Mouse (Mus musculus): ENCODE results near the gene Kcnc3.

The Kcnc3 gene

DNA sequence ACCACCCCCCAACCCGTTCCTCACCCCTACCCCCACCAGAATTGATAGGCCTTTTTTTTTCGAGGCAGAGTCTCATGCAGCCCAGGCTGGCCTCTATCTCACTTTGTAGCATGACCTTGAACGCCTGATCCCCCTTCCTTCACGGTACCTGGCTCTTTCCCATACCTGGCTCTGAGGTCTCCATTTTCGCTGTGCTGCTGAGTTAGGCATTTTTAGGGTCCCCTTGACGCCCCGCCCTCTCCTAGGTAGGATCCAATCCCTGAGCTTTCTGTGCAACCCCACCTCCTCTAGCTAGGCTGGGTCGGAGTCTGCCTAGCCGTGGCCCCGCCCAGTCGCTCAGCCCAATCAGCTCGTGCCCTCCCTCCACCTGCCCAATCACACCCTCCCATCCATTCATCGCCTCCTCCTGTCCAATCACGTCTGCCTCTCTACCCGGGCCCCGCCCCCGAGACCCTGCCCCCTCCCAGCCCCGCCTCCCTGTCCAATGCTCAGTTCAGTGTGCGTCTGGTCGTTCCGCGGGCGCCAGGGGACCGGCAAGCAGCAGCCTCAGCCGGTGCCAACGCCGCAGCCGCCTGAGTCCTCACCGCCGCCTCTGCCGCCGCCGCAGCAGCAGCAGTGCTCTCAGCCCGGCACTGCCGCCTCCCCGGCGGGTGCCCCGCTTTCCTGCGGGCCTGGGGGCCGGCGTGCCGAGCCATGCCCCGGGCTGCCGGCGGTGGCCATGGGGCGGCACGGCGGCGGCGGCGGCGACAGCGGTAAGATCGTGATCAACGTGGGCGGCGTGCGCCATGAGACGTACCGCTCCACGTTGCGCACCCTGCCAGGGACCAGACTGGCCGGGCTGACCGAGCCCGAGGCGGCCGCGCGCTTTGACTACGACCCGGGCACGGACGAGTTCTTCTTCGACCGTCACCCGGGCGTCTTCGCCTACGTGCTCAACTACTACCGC lies at the start of gene Kcnc3:
Kcnc3 (plus strand) TSS at position 263 of the 946 bp plus-strand sequence.
- in situ Hi-C loops (cut with MseI, MboI): no loop called here

- in situ Hi-C loops (cut with MseI, MboI): no loop called here
Measured at GRCm38 (mm10) chr7:44542555-44542954, 47.9 kb upstream of the Kcnc3 start.

DNA sequence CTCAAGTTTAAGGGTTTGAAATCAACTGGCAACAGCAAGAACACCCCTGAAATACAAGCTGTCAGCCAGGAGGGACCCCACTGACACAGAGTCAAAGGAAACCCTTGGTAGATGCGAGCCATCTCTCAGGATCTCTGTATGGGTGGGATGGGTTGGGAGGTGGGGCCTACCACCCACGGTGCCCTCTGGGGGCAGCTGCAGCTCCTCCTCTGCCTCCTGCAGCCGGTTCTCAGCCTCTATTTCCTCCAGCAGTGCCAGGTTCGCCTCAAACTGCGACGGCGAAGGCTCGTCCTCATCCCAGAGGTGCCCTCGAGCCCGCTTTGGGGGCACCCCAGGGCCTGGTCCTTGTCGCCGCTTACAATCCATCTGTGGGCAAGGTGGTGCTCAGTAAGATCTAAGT lies 47.4 kb upstream of the Kcnc3 start:
- in situ Hi-C loops (cut with MseI, MboI): no loop called here

DNA sequence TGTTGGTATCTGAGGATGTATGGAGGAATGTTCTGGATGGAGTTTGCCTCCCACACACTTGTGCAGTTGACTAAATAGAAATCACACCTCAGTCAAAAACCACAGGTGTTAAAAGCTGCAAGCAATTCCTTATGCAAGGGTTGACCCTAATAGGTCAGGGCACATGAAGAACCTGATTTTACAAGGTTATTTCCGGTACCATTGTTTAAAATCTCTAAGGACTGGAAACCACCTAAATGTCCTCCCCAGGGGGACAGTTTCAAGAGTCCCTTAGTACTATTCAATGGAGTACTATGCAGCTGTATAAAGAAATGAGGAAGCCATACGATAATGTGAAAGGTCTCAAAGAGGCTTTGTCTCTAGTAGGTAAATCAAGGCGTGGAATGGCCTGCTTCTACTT lies 44.2 kb upstream of the Kcnc3 start:
- in situ Hi-C loops (cut with MseI, MboI): no loop called here

GRCm38 (mm10) chr7:44547041-44547440 lies 43.4 kb upstream of the Kcnc3 start:
- in situ Hi-C loops (cut with MseI, MboI): no loop called here

- in situ Hi-C loops (cut with MseI, MboI): no loop called here
Measured at GRCm38 (mm10) chr7:44547725-44548124, 42.7 kb upstream of the Kcnc3 start.

DNA sequence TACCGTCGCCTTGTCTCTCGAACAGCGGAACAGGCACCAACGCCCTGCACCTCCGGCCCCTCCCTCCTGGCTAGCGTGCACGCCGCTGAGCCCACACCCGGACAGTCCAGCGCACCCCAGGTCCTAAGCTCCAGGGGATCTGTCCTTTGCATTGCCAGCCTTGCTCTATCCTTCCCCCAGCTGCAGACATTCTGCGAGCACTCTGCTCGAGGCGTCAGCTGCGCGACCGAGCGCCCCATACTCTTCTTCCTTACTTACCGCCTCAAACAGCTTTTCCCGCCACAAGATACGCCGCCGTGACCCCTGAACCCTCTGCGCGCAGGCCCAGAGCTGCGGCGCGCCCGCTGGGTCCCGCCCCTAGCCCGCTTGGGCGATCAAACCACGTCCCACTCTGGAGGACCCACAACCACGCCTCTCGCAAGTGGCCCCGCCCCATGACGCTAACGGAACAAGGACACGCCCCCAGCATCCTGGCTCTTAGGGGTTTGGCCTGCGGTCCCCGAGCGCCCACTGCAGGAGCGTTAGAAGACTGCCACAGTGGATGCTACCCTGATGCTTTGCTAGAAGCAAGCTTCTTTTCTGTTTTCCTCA lies 41.9 kb upstream of the Kcnc3 start, which contains the start of gene Pold1:
Pold1 (minus strand) TSS at position 353 of the 591 bp plus-strand sequence.
- in situ Hi-C loops (cut with MseI, MboI): no loop called here

GRCm38 (mm10) chr7:44549621-44550408 lies 40.6 kb upstream of the Kcnc3 start:
- in situ Hi-C loops (cut with MseI, MboI): no loop called here

GRCm38 (mm10) chr7:44550409-44550678 lies 40.1 kb upstream of the Kcnc3 start:
- in situ Hi-C loops (cut with MseI, MboI): no loop called here

- in situ Hi-C loops (cut with MseI, MboI): no loop called here
Measured at GRCm38 (mm10) chr7:44551301-44551700, 39.2 kb upstream of the Kcnc3 start.

- in situ Hi-C loops (cut with MseI, MboI): no loop called here
Measured at GRCm38 (mm10) chr7:44551731-44552130, 38.7 kb upstream of the Kcnc3 start.

- in situ Hi-C loops (cut with MseI, MboI): no loop called here
Measured at GRCm38 (mm10) chr7:44552141-44552908, 38.1 kb upstream of the Kcnc3 start.

DNA sequence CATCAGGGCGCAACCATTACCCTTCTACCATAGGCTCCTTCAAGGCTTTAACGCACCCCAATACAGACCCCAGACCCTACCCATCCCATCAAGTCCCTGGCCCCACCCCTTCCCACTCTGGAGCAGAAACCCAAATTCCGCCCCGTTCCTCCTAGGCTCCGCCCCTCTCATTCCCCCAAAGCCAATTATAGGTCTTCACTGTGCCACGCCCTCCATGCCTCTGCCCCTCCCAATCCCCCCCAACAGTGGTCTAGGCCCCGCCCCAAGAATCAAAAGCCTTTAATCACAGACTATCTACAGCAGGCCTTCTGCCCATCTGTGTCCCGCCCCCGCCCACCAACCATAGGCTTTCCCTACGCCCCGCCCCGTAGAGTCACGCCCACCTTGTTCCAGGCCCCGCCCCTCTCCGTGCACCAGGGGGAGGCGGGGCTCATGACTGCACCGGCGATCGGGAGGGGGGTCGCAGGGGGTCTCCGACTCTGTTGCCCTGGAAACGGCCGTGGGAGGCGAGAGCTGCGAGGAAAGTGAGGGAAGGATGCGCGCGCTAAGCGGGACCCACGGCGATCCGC lies 37.2 kb upstream of the Kcnc3 start:
- in situ Hi-C loops (cut with MseI, MboI): no loop called here

DNA sequence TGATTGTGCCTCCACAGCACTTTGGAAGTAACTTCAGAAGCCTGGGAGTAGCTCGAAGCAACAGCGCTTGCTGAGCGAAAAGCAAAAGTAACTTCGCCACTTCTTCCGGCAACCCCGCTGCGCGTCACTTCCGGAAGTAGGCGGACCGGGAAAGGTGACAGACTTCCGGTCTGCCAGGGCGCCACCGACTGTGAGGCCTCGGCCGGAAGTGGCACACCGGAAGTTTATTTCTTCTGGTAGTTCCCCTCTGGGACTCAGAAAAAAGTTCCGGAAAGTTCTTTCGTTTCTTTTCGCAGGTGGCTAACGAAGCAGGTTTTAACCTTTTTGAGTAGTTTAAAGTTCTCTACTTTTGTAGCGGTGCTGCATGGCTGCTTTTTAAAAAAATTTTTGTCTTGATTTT lies 36.6 kb upstream of the Kcnc3 start, which contains the start of gene Nr1h2:
Nr1h2 (minus strand) TSS at position 126 of the 400 bp plus-strand sequence.
- in situ Hi-C loops (cut with MseI, MboI): no loop called here

- in situ Hi-C loops (cut with MseI, MboI): loop anchor here in 1 of 2 experiments (5.0 kb wide), 1 partner anchor 85 kb away; no protein-coding TSS in a partner anchor
Measured at GRCm38 (mm10) chr7:44557629-44558028, 32.8 kb upstream of the Kcnc3 start.

GRCm38 (mm10) chr7:44560435-44561400 lies 29.7 kb upstream of the Kcnc3 start:
- in situ Hi-C loops (cut with MseI, MboI): loop anchor here in 1 of 2 experiments (5.0 kb wide), 1 partner anchor 33 kb away; no protein-coding TSS in a partner anchor

- in situ Hi-C loops (cut with MseI, MboI): loop anchor here in 1 of 2 experiments (5.0 kb wide), 1 partner anchor 36 kb away; no protein-coding TSS in a partner anchor
Measured at GRCm38 (mm10) chr7:44563284-44563683, 27.2 kb upstream of the Kcnc3 start.

- in situ Hi-C loops (cut with MseI, MboI): loop anchor here in 1 of 2 experiments (5.0 kb wide), 1 partner anchor 37 kb away; no protein-coding TSS in a partner anchor
Measured at GRCm38 (mm10) chr7:44564486-44564885, 26.0 kb upstream of the Kcnc3 start.

- in situ Hi-C loops (cut with MseI, MboI): no loop called here
Measured at GRCm38 (mm10) chr7:44565414-44565813, 25.1 kb upstream of the Kcnc3 start.

DNA sequence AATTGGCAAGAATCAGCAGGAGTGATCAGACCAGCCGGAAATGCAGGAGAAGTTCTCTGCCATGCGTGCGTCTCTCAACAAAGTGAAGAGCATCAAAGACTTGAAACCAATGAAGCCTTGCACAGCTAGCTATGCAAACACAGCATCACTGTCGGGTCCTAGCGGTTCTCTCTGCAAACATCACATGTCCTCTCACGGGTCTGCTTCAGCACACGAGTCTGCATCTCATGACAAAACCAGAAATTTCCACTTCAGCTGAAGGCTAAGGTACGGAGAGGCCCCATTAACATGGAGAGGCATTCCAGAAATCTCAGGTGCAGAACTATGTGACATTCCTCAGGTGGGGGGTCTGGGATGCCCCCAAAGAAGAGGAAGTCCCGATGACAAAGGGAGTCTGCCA lies 21.7 kb upstream of the Kcnc3 start:
- in situ Hi-C loops (cut with MseI, MboI): no loop called here

Data from mouse trophoblast stem cell (cell line).